Mouse (Mus musculus) liver, embryonic 13.5 days (tissue): ENCODE results near the gene Arhgef17. TPM values are rescaled to one million over a fixed set of nuclear protein-coding genes. Genes with fewer than 3 reads are reported as not detected.

Experiments used
- ATAC-seq: fragments of 200-750 bp; cut with Nextera tagmentation; 2 replicates; pipeline ENCODE4 v1.8.0; 2017; ENCODE audit warnings: low read depth, mild to moderate bottlenecking, moderate number of reproducible peaks, moderate library complexity
- DNase-seq: peaks from one replicate; pipeline ENCODE4 v3.0.0; 2022
- H3K27ac ChIP-seq: fragments of 300-500 bp; sonication (generic); 2 replicates; pipeline ENCODE4 v1.5.1; 2015; ENCODE audit warnings: moderate library complexity, mild to moderate bottlenecking, inconsistent platforms
- H3K27me3 ChIP-seq: fragments of 300-500 bp; sonication (generic); 2 replicates; pipeline ENCODE4 v1.6.1; 2015; ENCODE audit warnings: mild to moderate bottlenecking, inconsistent platforms
- H3K36me3 ChIP-seq: fragments of 300-500 bp; sonication (generic); 2 replicates; pipeline ENCODE4 v1.6.1; 2015; ENCODE audit warnings: mild to moderate bottlenecking, inconsistent platforms
- H3K4me1 ChIP-seq: fragments of 300-500 bp; sonication (generic); replicated peaks from 2 replicates; pipeline ENCODE4 v1.6.1; 2015; ENCODE audit warnings: inconsistent platforms
- H3K4me2 ChIP-seq: fragments of 300-500 bp; sonication (generic); 2 replicates; pipeline ENCODE4 v1.6.1; 2015; ENCODE audit warnings: inconsistent platforms, mild to moderate bottlenecking, moderate library complexity
- H3K4me3 ChIP-seq: fragments of 300-500 bp; sonication (generic); replicated peaks from 2 replicates; pipeline ENCODE4 v1.5.1; 2015; ENCODE audit warnings: mild to moderate bottlenecking, inconsistent platforms
- H3K9ac ChIP-seq: fragments of 300-500 bp; sonication (generic); 2 replicates; pipeline ENCODE4 v1.6.1; 2015; ENCODE audit warnings: mild to moderate bottlenecking, inconsistent platforms
- H3K9me3 ChIP-seq: fragments of 300-500 bp; sonication (generic); replicated peaks from 2 replicates; pipeline ENCODE4 v1.6.1; 2016; ENCODE audit warnings: inconsistent platforms
- WGBS: fragments of 180-500 bp; shearing (Covaris S2); methylation state at CpG from one replicate; pipeline ENCODE4 v1.1.7; 2015; ENCODE audit not compliant: insufficient replicate concordance; 5-methylcytosine and 5-hydroxymethylcytosine counted together
- polyA plus RNA-seq: library from polyadenylated mRNA; unstranded; fragments of >200 nt; fragmentation: Nextera tagmentation; extraction: Ambion mirVana; gene quantifications from 2 replicates; pipeline ENCODE4 v1.2.1, GENCODE M21; 2015

Arhgef17 gene
- polyA plus RNA-seq, 1 experiment from 2014 or later: 0.53 TPM

DNA sequence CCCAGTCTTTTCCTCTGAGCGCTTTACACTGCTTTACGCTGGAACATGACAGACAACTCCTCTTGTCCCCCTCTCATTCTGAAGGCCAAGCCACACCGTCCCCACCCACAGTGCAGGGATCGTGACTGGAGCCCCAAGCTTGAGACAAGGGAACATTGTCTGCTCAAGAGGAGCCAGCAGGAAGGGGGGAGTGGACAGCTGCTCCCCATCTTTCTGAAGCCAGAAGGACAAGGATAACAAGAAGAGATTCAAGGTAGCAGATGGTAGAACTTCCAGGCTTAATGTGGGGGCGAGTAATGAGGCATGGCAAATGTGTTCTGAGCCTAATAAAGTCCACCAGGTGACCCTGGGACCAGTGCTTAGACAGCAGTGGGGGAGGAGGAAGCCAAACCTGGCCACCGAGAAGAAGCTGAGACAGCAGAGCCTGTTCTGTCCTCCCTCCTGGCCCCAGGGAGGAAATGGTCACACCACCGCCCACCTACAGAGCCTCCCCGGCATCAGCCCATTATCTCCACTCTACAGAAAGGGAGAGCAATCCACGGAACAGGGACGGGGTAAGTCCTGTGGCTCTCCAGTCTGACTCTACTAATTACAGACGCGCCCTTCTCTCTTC is 5.5 kb downstream of the Arhgef17 start:
- Histone ChIP-seq H3K4me2 (peak overlapping the region; percentile 78), H3K27ac (no peak overlapping the region), H3K9me3 (no peaks in the 10 kb centered on the region), H3K27me3 (peaks cover 67% of the 10 kb centered on the region), H3K4me1 (peaks cover 61% of the 10 kb centered on the region), H3K4me3 (peak overlapping the region; percentile 33), H3K36me3 (no peaks in the 10 kb centered on the region), H3K9ac (no peak overlapping the region)
- no peak for DNase-seq
- WGBS: 27% methylated on average over 12 of the region's 12 CpGs
- ATAC-seq: no peak

DNA sequence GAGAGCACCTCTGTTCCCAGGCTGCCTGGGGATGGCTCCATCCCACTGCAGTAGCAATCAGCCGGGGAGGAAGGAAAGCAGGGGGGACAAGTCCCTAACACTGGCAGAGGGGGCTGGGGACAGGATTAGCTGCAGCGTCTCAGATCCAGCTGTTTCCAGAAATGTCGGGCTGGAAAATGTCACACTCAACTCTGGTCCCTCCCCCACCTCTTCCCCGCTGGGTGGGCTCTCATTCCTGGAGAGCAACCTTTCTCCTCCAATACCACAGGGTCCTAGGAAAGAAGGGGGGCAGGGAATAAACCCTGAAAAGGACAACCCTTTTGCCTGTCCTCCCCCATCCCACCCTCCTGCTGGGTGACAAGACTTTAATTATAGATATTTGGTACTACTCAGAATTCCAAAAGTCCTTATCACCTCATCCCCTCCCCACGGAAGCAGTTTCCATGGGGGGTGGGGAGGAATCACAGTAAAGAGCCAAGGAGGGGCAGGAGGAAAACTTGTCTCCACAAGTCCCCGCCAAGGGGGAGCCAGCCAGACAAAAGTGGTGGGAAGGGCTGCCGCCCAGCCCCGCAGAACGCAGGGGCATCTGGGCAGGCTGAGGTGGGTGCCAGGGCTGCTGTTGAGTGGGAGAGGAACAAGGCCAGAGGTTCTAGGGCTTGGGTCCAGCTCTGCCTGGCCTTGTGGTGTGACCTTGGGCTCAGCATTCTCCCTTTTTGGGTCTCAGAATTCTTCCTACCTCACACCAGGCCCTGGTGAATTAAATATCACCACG is 7.0 kb downstream of the Arhgef17 start:
- Histone ChIP-seq H3K27ac (no peak overlapping the region), H3K9ac (no peak overlapping the region), H3K27me3 (peaks cover 51% of the 10 kb centered on the region), H3K9me3 (no peaks in the 10 kb centered on the region), H3K36me3 (no peaks in the 10 kb centered on the region), H3K4me2 (0 out of 2 replicates have a peak overlapping the region, but pooled peaks have one; percentile 78), H3K4me3 (no peak overlapping the region), H3K4me1 (peaks cover 55% of the 10 kb centered on the region)
- WGBS: 57% methylated on average over 10 of the region's 10 CpGs
- no peak for DNase-seq
- no peak for ATAC-seq

DNA sequence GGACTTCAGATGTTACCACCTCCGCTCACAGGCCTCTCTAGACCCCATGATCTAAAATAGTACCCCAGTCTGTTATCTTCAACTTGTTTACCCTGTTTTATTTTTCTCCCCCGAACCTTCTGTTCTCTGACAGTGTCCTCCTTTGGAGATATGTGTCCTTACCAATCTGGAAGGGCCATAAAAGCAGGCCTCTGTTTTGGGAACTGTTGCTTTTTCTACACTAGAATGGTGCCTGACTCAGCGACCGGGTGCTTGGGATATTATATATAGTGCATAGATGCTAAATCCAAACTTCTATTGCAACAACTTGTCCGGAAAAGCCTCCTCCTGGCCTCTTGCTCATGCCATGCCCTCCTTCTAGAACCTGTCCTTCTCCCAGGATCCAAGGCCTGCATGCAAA is 7.7 kb downstream of the Arhgef17 start:
- no peak overlapping the region for H3K4me3 ChIP-seq
- WGBS: 69% methylated on average over 5 of the region's 5 CpGs
- H3K9me3 ChIP-seq: no peaks in the 10 kb centered on the region
- peaks cover 44% of the 10 kb centered on the region for H3K27me3 ChIP-seq
- H3K9ac ChIP-seq: no peak overlapping the region
- ATAC-seq: no peak
- DNase-seq: no peak
- H3K4me2 ChIP-seq: no peak overlapping the region
- peaks cover 55% of the 10 kb centered on the region for H3K4me1 ChIP-seq
- H3K36me3 ChIP-seq: no peaks in the 10 kb centered on the region
- H3K27ac ChIP-seq: no peak overlapping the region

DNA sequence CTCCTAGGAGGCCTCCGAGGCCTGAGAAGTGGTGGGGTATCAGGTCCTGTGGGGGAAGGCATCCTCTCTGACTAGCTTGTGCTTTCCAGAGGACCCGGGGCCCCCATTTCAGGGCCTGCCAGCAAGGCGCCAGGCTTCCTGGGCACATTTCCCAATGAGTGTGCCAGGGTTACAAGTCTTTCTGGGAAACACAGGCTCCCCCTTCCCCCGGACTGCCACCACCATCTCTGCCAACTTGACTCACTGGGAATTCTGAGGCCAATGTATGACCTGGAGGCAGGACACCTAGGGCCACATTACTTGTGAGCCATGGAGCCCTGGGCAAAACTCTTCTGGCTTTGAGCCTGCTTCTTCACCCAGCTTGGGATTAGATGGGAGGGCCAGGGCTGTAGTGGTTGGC is 9.0 kb downstream of the Arhgef17 start:
- DNase-seq (no peak), ATAC-seq (no peak)
- Histone ChIP-seq H3K9me3 (no peaks in the 10 kb centered on the region), H3K27ac (no peak overlapping the region), H3K4me1 (peaks cover 55% of the 10 kb centered on the region), H3K27me3 (peaks cover 32% of the 10 kb centered on the region), H3K4me2 (no peak overlapping the region), H3K4me3 (no peak overlapping the region), H3K36me3 (no peaks in the 10 kb centered on the region), H3K9ac (no peak overlapping the region)
- WGBS: 71% methylated on average over 4 of the region's 4 CpGs

DNA sequence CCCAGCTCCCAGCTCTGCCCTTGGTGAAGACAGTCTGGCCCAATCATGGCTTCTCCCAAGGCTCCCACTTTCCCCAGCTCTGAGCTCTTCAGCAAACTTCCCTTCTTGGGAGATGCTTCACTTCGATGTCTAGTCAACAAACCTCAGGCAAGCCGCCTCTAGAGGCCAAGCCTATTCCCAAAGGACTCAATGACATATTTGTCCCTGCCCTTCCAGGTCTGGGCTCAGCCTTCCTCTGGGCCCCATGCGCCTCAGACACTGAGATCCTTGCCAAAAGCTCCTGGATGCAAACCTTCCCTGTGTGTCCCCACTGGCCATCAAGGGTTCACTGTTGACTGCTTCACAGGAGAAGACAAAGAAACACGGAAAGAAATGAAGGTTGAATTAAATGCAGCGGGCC is 10.6 kb downstream of the Arhgef17 start:
- 72% methylated on average over 5 of the region's 5 CpGs for WGBS
- H3K36me3 ChIP-seq: no peaks in the 10 kb centered on the region
- no peak overlapping the region for H3K4me3 ChIP-seq
- H3K4me1 ChIP-seq: peaks cover 42% of the 10 kb centered on the region
- no peak for DNase-seq
- no peak overlapping the region for H3K9ac ChIP-seq
- H3K27me3 ChIP-seq: peaks cover 17% of the 10 kb centered on the region
- no peak overlapping the region for H3K4me2 ChIP-seq
- H3K27ac ChIP-seq: no peak overlapping the region
- H3K9me3 ChIP-seq: no peaks in the 10 kb centered on the region
- no peak for ATAC-seq

DNA sequence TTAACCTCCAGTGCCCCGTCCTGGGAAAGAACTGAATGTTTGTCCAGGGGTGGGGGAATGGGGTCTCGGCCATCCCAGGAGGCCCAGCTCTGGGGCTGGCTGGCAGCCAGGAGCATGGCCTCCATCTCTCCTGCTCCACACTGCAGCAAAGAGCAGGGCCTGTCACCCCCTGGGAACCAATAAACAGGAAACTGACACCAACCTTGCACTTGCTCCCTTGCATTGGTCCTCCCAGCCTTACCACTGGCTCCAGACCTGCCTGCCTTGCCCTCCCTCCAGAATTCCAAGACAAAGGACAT is 12.1 kb downstream of the Arhgef17 start:
- Histone ChIP-seq H3K4me3 (no peak overlapping the region), H3K4me2 (no peak overlapping the region), H3K27ac (0 out of 2 replicates have a peak overlapping the region, but pooled peaks have one; percentile 39), H3K27me3 (peaks cover 3% of the 10 kb centered on the region; the same call in 1 of the 2 replicates), H3K4me1 (peaks cover 31% of the 10 kb centered on the region), H3K9me3 (no peaks in the 10 kb centered on the region), H3K36me3 (no peaks in the 10 kb centered on the region), H3K9ac (no peak overlapping the region)
- ATAC-seq (0 out of 2 replicates have a peak, but pooled peaks have one; percentile 16), DNase-seq (no peak)
- 37% methylated on average over 2 of the region's 2 CpGs for WGBS

DNA sequence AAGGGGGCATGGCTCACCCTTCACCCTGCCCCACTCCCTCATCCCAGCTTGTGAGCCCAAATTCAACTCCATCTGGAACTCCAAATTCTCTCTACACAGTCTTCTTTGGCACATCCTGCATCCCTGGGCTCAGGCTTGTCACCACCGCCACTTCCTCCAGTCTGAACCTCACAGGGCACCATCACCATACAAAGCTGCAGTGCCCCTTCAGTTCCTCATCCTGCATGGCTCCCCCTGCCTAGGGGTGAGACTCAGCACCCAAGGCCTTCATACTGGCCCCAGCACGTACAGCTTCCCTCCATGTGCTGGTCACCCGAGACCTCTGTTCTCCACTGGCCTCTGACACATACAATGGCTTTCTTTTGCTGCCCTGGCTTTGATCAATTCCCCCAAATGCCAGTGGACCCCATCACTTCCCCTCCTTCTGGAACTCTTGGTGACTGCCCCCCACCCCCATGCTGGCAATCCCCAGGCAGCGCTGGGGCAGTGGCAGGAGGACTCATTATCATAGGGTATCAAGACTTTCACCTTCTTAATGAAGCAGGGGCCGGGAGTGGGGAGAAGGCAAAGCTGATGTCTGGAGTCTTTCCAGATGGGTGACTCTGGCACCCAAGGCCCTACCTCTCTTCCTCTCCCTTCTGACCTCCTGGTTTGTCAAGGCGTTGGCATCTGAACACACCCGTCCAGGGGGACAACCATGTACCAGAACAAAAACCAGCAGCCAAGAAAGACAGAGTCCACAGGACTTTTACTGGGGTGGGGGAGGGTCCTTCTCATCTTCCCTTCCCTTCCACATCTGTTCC is 12.7 kb downstream of the Arhgef17 start:
- peaks cover 28% of the 10 kb centered on the region for H3K4me1 ChIP-seq
- no peak overlapping the region for H3K4me3 ChIP-seq
- peak overlapping the region; percentile 39; the same call in 1 of the 2 replicates for H3K27ac ChIP-seq
- no peaks in the 10 kb centered on the region for H3K36me3 ChIP-seq
- WGBS: 57% methylated on average over 7 of the region's 7 CpGs
- no peak for DNase-seq
- no peak overlapping the region for H3K4me2 ChIP-seq
- no peaks in the 10 kb centered on the region for H3K27me3 ChIP-seq
- H3K9me3 ChIP-seq: no peaks in the 10 kb centered on the region
- no peak for ATAC-seq
- no peak overlapping the region for H3K9ac ChIP-seq

DNA sequence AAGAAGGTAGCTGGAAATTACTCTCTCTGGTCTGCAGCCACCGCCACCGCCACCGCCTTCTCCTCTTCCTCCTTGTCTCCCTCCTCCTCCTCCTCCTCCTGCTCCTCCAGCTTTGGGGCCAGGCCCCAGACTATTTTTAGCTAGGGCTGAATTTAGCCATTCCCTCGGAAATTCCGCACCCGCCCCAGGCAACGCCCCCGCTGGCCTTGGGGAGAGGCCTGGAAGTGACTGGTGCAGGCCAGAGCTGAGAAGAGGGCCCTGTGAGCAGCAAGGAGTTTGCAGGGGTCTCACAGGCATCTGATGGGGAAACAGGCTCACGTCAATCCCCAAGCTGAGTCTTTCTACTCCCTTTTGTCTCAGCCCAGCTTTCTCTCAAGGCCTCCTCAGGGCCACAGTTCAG is 13.7 kb downstream of the Arhgef17 start:
- H3K4me2 ChIP-seq: no peak overlapping the region
- WGBS: 45% methylated on average over 9 of the region's 9 CpGs
- DNase-seq (no peak), ATAC-seq (0 out of 2 replicates have a peak, but pooled peaks have one; percentile 33)
- H3K4me3 ChIP-seq: no peak overlapping the region
- peaks cover 28% of the 10 kb centered on the region for H3K4me1 ChIP-seq
- H3K9me3 ChIP-seq: no peaks in the 10 kb centered on the region
- no peaks in the 10 kb centered on the region for H3K27me3 ChIP-seq
- no peak overlapping the region for H3K9ac ChIP-seq
- peak overlapping the region; percentile 42; the same call in 1 of the 2 replicates for H3K27ac ChIP-seq
- no peaks in the 10 kb centered on the region for H3K36me3 ChIP-seq

DNA sequence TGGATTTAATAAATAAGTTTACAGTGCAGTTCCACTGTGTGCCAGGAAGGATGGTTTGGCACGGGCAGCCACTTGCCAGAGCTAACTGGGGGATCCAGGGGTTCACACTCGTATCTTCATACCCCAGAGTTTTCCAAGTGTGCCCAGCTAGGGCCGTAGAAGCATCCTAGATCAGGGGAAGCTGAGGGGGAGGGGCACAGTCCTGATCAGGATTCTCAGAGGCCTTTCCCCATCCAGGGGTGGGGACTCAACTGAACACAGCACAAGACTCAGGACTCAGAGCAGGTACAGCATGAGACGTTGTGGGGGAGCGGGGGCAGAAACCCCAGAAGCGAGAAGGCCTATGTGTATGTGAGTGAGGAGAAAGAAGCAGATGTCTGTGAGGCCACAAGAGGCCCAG is 14.2 kb downstream of the Arhgef17 start:
- Histone ChIP-seq H3K4me2 (no peak overlapping the region), H3K27me3 (no peaks in the 10 kb centered on the region), H3K4me1 (peaks cover 28% of the 10 kb centered on the region), H3K4me3 (no peak overlapping the region), H3K27ac (peak overlapping the region; percentile 42; the same call in 1 of the 2 replicates), H3K9ac (no peak overlapping the region), H3K9me3 (no peaks in the 10 kb centered on the region), H3K36me3 (no peaks in the 10 kb centered on the region)
- WGBS: 55% methylated on average over 6 of the region's 6 CpGs
- DNase-seq (no peak), ATAC-seq (no peak)

DNA sequence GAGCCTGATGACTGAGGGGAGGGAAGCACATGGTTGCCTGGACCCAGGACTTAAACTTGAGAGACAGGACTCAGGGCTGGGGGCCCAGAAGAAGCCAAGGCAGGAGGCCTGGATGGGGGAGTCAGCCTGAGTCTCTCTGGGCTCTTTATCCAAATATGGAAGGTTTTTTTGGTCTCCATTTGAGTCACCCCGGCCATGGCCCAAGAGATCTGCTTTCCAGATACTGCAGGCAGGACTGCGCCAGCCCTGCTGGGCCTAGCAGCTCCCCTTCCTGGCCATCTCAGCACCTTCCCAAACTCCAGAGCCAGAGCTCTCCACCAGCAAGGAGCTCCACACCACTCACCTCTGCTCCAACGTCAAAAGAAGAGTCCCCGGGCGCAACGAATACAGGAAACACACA is 15.4 kb downstream of the Arhgef17 start:
- no peak for ATAC-seq
- Histone ChIP-seq H3K9ac (no peak overlapping the region), H3K27ac (no peak overlapping the region; the same call in 1 of the 2 replicates)

DNA sequence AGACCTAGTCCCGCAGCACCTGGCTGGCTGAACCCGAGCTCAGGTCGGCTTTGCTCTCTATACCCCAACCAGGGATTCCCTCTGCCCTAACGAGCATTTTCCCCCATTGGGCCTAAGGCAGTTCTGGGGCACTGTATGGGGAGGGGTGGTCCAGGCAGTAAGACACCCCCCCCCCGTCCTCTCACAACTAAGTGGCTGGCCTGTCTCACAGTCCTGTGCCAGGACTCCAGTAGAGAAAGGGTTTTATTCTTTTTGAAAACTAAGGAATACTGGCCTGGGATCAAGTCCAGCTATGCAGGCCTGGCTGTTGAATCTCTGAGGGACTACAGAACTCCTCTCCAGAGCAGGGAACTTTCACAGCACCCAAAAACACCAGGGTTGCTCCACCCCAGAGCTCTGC is 16.7 kb downstream of the Arhgef17 start:
- Histone ChIP-seq H3K36me3 (no peaks in the 10 kb centered on the region), H3K27ac (no peak overlapping the region), H3K4me2 (no peak overlapping the region), H3K4me1 (peaks cover 42% of the 10 kb centered on the region), H3K9ac (no peak overlapping the region), H3K4me3 (no peak overlapping the region), H3K27me3 (no peaks in the 10 kb centered on the region), H3K9me3 (no peaks in the 10 kb centered on the region)
- DNase-seq (no peak), ATAC-seq (no peak)
- 61% methylated on average over 5 of the region's 5 CpGs for WGBS

More for the DNA sequence above, 15.4 kb downstream of the Arhgef17 start:
- Histone ChIP-seq H3K36me3 (no peaks in the 10 kb centered on the region), H3K4me2 (no peak overlapping the region), H3K4me1 (peaks cover 33% of the 10 kb centered on the region), H3K4me3 (no peak overlapping the region), H3K27me3 (no peaks in the 10 kb centered on the region), H3K9me3 (no peaks in the 10 kb centered on the region)
- WGBS: 68% methylated on average over 6 of the region's 6 CpGs
- no peak for DNase-seq
